Mouse (Mus musculus): ENCODE measurements around the gene Rere. TPM values are rescaled to one million over a fixed set of nuclear protein-coding genes. Genes with fewer than 3 reads are reported as not detected.
A peak's percentile ranks its signal among the peaks of the same experiment; 100 is the strongest.

The Rere gene
- total RNA-seq (2015) (49.5 TPM in 2 replicates), total RNA-seq (2017) (13.8 and 23.8 TPM in 2 replicates)

DNA sequence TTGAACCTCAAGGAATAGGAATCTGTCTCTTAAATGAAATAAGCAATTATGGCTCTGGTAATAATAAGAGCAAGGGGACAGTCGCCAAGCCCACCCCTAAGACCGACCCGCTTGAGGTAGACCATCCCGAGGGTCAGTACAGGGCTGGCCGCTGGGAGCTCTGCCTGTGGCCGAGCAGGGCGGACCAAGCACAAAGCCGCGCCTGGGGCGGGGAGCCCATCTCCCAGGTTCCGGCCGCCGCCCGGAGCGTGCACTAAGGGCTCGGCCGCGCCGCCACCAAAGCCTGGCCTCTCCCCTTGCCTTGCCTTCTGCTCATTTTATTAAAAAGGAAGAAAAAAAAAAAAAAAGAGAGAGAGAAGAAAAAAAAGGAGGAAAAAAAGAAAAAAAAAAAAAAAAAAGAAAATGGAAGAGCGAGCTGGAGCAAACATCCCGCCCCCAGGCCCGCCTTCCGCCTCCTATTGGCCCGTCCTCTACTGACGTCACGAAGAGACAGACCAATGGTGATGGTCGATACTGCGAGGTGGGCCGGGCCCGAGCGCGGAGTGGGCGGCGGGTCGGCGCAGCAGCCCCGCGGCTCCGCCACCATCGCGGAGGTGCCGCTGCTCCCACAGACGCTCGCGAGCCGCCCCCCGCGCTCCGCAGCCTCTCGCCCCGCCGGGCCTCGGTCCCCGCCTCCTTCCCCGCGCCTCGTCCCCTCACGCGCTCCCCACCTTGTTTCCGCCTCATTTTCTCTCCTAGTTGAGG lies at the start of gene Rere:
TSS of gene Rere (plus strand) at position 629 of the 744 bp plus-strand sequence.
- ATAC-seq (replicated peaks; ENCODE audit: poor library complexity) = peak; percentile 99

DNA sequence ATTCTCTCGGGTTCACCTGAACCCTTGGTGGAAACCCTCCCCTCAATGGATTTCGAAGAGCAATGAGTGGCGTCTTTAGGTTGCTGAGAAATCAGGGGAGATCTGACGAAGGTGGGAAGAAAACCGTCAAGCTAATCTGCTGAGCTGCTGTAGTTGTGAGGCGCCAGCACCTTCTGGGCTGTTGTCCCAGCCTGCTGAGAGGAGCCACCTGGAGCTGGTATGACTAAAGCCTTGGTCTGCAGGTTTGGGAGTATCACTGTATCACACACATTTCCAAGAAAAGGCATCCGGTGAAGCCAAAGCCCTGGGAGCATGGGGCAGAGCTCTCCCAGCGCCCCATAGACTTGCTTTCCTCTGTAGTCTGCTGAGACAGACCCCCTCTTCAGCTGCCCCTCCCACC lies 49.6 kb upstream of the Rere start:
- ATAC-seq (replicated peaks; ENCODE audit: poor library complexity) = no peak

DNA sequence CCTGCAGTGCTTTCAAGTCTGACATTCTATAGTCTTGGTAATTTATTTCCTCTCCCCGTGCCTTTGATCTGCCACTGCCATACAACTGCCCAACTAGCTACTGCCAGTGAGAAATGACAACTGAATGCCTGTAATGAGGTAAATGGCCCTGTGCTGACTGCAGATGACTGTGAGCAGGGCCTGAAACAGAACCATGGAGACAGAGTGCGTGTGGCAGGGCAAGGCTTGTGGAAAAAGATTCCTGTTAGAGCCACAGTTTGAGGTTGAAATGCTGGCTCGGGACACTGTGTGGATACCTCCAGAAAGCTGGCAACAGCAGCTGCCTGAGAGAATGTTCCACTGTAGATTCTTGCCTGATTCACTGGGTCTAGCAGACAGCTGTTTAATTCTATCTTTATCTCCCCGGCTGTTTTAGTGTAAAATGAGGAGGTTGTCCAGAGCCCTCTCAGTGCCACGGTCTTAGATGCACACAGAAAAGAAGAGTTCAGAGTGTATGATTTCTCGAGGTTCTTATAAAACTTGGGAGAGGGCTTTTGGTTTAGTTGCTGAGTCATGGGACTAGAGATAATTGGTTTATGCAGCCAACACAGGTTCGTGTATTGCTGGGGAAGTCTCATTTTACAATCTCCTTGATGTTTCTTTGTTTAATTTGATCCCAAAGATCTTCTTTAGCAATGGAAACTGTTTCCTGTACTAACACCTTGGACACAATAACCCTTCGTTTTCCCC lies 46.7 kb upstream of the Rere start:
- no peak for ATAC-seq (replicated peaks; ENCODE audit: poor library complexity)

DNA sequence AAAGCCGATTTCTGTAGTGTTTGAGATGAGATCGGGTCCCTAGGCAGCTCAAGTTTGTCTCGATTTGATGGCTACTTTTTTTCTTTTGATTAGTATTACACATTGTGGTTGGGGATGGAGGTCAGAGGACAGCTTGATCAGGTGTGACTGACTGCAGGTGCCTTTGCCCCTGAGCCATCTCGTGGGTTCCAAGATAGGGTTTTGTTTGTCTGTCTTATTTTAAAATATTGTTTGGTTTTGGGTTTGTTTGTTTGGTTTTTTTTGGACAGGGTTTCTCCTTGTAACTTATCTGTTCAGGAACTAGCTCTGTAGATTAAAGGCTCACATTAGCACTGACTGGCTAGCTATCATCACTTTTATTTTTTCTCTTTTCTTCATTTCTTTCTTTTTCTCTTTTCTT lies 45.9 kb upstream of the Rere start:
- no peak for ATAC-seq (replicated peaks; ENCODE audit: poor library complexity)

DNA sequence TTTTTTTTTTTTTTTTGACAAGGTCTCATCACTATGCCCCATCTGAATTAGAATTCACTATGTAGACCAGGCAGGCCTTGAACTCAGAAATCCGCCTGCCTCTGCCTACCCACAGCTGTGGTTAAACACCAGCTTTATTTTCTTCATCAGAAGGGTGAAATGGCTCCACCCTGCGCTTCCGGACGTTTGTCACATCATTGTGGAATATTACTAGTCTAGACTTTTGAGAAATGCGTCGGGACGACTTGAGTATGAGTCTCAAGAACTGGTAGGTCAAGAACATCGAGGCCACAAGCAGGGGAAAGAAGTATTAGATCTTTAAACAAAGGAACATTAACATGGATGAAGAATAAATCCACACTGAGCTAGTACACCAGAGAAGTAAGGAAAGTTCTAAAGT lies 45.4 kb upstream of the Rere start:
- no peak for ATAC-seq (replicated peaks; ENCODE audit: poor library complexity)

DNA sequence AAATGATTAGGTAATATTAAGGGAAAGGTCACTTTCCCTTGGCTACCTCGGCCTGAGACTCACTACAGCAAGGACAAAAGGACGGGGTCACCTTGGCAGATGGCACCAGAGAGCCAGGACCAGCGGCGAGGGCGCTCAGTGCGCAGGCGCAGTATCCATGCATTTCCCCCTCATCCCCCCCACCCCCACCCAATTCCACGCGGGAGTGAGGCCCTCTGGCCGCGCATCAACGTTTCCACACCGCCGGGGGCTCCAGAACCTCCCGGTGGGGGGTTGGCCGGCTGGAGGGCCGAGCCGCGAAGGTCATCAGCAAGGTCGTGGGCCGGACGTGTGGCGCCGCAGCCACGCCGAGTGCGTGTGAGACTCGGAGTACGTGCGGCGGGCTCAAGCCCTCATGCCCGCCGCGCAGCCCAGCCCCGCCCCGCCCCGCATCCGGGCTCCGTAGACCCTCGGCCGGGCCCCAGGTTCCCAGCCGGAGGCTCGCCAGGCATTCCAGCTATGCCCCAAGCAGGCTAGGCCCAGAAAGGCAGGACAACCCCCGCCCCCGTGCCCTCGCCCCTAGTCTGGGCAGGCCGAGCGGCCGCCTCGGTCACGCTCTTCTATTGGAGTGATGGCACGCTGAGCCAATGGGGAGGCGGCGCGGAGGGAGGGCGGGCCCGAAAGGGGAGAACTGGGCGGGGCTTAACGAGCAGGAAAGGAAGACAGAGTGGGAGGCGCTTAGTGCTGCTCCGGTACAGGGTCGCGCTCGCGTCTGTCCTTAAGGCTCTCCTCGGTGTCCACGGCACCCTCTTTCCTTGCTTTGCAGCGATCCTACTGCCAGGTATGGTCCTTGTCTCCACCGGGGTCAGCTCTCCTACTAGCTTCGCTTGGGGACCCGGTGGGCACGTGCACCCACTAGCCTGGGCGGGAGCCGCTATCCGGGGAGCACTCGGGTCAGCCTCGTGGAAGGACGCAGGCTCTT lies 44.6 kb upstream of the Rere start, which contains the start of gene Eno1:
TSS of gene Eno1 (plus strand) at position 201 of the 961 bp plus-strand sequence.
- ATAC-seq (replicated peaks; ENCODE audit: poor library complexity) = peak; percentile 74

DNA sequence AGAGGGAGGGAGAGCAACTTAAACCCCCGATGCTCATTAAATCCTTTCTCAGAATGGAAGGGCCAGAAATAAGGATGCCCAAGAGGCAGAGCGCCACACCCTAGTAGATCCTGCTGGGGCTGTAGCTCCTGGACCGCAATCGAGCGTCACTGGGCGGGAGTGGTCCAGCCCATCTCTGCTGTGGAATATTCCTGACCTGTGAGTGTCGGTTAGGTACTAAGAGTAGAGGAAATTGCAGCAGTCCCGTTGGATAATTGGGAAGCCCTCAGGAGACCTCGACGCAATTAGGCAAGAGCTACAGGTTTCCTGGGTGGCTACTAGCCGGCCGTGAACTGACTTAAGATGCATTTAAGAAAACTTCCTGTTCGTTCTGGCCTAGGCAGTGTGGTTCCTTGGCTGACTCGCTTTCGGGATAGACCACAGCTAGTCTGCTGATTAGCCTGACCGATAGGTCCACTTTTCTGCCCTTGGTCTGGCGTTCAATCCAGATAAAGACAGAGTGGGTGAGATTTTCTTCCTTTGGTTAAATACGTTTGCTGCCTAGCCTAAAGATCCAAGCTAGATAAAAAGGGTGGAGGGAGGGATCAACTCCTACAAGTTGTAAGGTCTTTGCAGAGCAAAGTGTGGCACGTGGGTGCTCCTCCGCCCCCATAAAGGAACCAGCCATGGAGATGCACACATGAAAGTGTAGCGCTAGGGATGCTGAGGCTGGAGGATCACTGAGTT lies 43.6 kb upstream of the Rere start:
- ATAC-seq (replicated peaks; ENCODE audit: poor library complexity) = peak; percentile 11; the same call in 1 of the 2 replicates

DNA sequence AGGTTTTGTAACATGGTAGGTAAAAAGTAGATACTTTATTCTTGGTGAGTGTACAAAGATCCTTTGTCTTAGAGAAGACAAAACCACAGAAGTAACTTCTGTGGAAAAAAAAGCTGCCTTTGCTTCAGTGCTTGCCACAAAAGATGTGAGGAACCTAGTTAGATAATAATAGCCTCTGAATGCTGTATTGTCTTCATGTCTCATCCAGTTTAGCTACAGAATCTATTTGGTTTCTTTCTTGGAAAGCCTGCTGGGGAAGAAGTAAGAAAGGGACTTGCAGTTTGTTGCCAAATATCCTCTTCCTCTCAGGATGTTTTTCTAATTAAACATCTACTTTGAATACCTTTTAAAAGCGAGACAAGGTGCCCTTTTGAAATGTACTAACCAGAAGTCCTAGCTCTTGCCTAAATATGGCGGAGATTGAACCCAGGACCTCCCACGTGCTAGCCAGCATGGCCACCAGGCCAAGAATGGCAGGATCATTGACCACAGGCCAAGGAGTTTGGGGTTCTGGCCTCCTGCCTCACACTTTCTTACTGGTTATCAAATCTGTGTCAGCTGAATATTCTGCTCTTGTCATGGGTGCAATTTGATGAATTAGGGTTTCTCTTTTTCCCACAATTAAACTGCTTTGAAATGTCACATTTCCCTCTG lies 42.9 kb upstream of the Rere start:
- no peak for ATAC-seq (replicated peaks; ENCODE audit: poor library complexity)

DNA sequence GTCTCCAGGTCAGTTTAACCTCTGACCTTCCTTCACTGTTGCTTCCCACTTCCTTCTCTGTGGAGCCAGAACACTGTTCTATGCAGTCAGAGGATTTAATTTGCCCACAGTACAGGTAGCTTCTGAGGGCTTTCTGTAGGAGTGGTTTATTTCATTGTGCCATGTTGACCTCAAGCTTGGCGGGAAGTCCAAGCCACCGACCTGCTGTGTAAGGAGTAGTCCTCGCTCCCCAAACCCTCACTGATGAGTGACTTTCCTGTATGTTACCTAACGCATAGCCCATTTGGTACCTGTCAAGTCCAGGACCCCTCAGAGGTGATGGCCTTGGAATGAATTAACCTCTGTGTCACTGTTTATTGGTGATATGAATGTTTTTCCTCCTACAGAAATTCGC lies 42.4 kb upstream of the Rere start:
- no peak for ATAC-seq (replicated peaks; ENCODE audit: poor library complexity)

DNA sequence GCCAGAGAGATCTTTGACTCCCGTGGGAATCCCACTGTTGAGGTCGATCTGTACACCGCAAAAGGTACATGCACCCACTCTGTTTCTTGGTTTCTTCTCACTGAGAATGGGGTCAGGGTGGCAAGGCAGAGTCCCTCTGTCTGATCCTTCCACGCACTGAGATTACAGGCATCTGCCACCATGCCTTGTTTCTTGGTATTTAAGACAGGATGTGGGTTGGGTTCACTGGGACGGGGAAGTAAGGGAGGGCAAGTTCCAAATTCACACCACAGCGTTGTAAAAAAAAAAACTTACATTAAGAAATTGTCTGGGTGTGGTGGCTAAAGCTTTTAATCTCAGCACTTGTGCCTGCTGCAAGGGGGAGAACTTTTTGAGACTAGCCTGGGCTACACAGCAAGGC lies 41.9 kb upstream of the Rere start:
- ATAC-seq (replicated peaks; ENCODE audit: poor library complexity) = no peak

DNA sequence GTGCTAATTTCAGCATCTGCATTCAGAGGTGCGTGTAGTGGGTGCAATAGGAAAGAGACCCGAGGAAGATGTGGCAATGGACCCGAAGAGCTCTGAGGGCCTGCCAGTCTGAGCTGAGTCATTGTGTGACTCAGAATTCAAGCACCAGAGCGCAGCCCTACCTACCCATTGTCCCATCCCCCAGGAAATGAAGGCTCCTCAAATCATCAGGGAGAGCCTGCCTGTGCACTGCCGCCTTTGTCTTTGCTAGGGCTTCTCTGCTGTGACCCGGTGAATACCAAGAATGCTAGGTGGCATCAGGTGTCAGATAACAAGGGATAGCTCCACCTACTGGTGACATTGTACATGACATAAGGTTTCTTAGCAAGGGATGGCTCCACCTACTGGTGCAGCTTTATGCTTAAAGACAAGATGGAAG lies 41.5 kb upstream of the Rere start:
- ATAC-seq (replicated peaks; ENCODE audit: poor library complexity) = peak; percentile 62

DNA sequence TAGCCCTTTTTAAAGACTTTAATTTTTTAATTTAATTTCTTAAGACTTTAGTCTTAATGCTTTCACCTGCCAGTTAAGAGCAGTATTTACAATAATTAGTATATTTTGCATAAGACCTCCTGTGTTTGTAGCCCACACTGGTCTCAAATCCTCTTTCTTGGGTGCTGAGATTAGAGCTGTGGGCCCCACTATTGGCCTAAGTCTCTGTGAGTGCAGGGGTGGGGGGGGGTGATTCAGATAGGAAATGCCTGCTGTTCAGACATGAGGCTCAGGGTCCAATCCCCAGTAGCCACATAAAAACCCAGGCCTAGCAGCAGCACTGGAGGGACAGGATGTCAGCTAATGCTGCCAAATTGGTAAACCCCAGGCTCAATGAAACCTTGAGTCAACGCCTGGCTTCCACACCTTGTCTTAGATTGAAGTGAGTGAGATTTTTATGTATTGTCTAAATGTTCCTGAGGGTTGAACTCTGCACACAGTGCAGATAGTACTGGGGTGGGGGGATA lies 41.0 kb upstream of the Rere start:
- ATAC-seq (replicated peaks; ENCODE audit: poor library complexity) = no peak

DNA sequence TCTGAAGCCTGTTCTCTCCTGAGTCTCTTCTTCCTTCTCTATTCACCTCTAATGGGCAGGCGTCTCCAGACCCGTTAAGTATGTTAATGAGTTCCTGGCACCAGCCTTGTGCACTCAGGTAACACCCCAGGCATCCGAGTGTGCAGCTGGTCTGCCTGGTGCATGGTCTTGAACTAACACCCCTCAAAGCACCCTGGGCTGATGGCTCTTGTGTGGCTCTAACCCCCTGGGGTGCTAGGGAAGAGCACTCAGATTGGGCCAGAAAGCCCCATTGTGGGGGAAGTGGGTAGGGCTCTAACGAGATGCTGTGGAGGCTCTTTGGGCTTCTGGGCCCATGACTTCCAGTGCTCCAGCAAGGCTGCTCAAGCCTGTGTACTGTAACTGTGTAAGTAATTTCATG lies 39.7 kb upstream of the Rere start:
- ATAC-seq (replicated peaks; ENCODE audit: poor library complexity) = no peak

DNA sequence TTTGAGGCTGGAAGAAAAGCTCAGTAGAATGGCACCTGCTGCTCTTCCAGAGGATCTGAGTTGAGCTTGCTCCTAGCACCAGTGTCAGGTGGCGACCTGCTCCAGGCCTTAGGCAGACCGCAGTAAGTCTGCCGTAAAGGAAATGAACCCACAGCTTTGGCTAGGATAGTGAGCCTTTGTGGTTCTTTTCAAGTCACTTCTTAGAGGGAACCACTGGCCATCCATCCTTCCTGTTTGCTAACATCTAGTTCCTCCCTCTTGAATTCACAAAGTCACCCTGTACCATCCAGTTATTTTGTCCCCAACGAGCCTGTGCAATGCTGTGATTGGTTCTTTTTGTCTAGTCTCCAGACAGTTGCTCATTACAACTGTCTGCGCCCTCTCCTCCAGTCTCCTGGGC lies 38.7 kb upstream of the Rere start:
- peak; percentile 42 for ATAC-seq (replicated peaks; ENCODE audit: poor library complexity)

DNA sequence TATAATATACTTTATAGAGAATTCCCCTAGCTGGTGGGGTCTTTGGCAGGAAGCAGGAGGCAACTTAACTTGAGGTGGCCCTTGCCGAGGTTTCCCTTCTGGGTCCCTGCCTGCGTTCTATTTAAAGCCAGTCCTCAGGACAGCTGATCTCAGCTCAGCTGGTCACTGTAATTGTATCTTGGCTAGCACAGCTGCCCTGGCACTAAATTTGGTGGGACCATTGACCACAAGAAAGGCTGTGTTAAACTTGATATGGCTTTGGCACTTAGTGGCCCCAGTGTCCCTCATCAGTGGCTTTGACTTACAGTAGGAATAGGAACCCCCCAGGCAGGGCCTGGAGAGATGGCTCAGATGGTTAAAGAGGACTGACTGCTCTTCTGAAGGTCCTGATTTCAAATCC lies 35.6 kb upstream of the Rere start:
- no peak for ATAC-seq (replicated peaks; ENCODE audit: poor library complexity)

DNA sequence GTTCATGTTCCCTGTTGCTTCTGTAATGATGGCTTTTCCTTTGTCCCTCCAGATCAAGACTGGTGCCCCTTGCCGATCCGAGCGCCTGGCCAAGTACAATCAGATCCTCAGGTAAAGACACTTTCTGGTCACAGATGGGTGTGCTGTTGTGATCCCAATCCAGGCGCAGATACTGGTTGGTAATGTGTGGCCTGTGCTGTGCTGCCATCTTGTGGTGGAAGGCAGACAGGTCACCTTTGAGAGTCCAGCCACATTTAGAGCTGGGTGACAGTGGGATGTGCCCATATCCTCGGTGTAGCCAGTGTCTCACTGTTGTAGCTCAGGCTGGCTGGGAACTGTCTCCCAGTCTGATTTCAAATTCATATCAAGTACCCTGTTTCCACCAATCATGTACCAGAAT lies 33.4 kb upstream of the Rere start:
- peak; percentile 96 for ATAC-seq (replicated peaks; ENCODE audit: poor library complexity)

DNA sequence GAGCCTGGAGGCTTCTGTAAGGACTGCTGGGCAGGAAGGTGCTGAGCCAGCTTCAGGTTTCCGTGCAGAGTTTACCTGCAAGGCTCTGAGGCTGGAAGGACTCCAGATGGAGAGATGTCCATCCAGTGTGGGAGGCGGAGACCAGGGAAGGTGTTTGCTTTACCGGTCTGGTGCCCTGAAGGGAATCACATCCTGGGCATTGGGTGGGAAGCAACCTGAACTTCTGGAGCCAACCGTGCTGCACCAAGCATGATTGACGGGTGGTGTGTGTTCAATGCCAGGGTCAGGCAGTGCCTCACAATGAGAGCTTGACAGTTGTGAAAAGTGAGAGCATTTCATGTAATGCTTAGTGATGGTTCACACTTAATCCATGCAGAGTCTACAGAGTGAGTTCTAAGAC lies 32.5 kb upstream of the Rere start:
- ATAC-seq (replicated peaks; ENCODE audit: poor library complexity) = no peak

DNA sequence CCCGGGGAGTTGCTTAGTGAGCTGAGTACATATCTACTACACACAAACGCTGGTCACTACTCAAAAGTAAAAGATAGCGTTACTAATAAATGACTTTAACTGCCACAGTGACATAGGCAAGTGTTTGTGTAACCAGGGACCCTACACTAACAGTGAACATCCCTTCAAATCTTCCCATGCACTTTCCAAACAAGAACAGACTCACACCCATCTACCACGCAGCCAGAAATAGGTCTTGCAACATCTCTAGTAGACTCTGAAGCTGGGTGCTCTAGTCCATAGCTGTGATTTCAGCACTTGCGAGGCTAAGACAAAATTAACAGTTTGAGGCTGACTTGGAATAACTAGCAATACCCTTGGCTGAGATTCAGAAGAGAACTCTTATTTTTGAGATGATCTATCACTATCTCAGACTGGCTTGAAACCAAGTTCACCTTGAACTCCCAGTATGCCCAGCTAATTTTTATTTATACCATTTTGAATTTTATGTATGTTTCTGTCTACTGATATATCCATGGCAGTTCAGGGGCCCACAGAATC lies 31.6 kb upstream of the Rere start:
- ATAC-seq (replicated peaks; ENCODE audit: poor library complexity) = no peak

DNA sequence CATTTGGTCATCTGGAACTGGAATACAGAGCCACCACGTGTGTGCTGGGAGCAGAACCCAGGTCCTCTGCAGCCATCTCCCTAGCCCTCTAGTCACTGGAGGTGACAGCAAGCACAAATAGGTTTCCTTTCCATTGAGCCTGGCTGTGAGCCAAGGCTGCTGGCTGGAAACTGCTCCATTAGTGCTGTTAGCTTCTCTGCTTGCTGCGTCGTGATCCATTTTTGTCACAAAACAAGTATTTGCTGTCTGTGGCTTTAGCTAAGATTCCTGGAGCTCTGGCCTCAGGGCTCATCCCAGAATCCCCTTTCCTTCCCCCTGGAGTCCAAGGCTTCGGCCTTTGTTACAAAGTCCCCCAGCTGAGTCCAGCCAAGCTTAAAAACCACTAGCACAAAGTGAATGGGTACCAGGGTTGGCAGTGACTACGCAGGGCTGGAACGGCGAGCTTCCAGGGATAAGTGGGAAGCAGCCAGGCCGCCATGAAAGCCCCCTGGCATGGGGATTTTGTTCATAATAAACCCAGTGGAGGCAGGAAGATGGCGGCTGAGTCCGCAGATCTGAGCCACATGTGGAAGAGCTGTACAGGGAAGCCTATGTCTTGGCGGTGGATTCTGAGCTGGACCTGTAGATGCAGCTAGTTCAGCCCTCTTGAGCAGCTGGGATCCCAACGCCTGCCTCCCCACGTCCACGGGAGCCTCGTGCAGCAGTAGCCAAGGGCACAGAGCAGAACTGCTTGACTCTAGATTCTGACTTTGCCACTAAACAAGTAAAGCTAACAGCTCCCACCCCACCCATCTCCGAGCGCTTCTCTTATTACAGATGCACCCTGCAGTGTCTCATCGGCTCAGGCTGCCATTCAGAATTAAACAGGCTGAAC lies 30.7 kb upstream of the Rere start:
- no peak for ATAC-seq (replicated peaks; ENCODE audit: poor library complexity)

Data from megakaryocyte progenitor cell, adult 5-6 weeks (primary cell).